In genomic region chr12:102468894-102469764, GRCm38 (mm10) we compare ENCODE assay signal across 8 mouse cellular contexts. TPM values are rescaled to one million over a fixed set of nuclear protein-coding genes. Genes with fewer than 3 reads are reported as not detected.
DNase-seq lines count a peak whose midpoint lies in the region; ATAC-seq and TF ChIP-seq lines count a peak whose summit lies in the region.

TSS of gene Golga5 (plus strand) at chr12:102469135.

- peak; percentile 99 for ATAC-seq in cerebellum, adult (ENCODE audit: insufficient number of reproducible peaks, low FRiP score, low TSS enrichment)
- ATAC-seq in forebrain, embryonic 14.5 days = peak; percentile 99
- ATAC-seq in neural tube, embryonic 15.5 days (ENCODE audit: low FRiP score) = peak; percentile 99

- DNase-seq in forebrain, embryonic 14.5 days (ENCODE audit: low spot score) = peak; percentile 97
- peak; percentile 99 for DNase-seq in heart, postnatal 14 days
- peak; percentile 97 for DNase-seq in layer of hippocampus, adult 11-12 months (ENCODE audit: low spot score)
- peak; percentile 96 to 97 for DNase-seq in lung, adult 18-20 months
- peak; percentile 98 for DNase-seq in testis, postnatal 14 days (ENCODE audit: low spot score)

- H3K9ac ChIP-seq in ES-Bruce4 (ENCODE audit: low read depth, poor library complexity, severe bottlenecking) = peak within 1 kb of the TSS; percentile 87
- H3K9ac ChIP-seq in forebrain, embryonic 14.5 days (ENCODE audit: low read length) = peak within 1 kb of the TSS; percentile 87
- H3K9ac ChIP-seq in neural tube, embryonic 15.5 days (replicated peaks) = peak within 1 kb of the TSS; percentile 95

- peak within 1 kb of the TSS; percentile 89 for H3K4me2 ChIP-seq in forebrain, embryonic 14.5 days (ENCODE audit: low read length)
- peak within 1 kb of the TSS; percentile 87 for H3K4me2 ChIP-seq in neural tube, embryonic 15.5 days

- TF ChIP-seq POLR2A in ES-Bruce4 (IDR thresholded peaks at IDR 0.05; ENCODE audit: insufficient read depth, low read length) = no peak

- H3K9me3 ChIP-seq in ES-Bruce4 (replicated peaks; ENCODE audit: control insufficient read depth, insufficient read depth, low read length, poor library complexity, severe bottlenecking) = no peaks in the 10 kb centered on the region
- H3K9me3 ChIP-seq in forebrain, embryonic 14.5 days (replicated peaks; ENCODE audit: control insufficient read depth, low read length) = no peaks in the 10 kb centered on the region
- H3K9me3 ChIP-seq in neural tube, embryonic 15.5 days (replicated peaks) = no peaks in the 10 kb centered on the region

- TF ChIP-seq EP300 in ES-Bruce4 (IDR thresholded peaks at IDR 0.05; ENCODE audit: insufficient read depth, low read depth, low read length) = 0 out of 2 replicates have a peak, but pooled peaks have one; percentile 26

- no peak within 1 kb of the TSS for H3K27ac ChIP-seq in ES-Bruce4 (ENCODE audit: insufficient read depth, low read length)
- H3K27ac ChIP-seq in forebrain, embryonic 14.5 days (ENCODE audit: low read depth, low read length) = peak within 1 kb of the TSS; percentile 65
- peak within 1 kb of the TSS; percentile 84 for H3K27ac ChIP-seq in neural tube, embryonic 15.5 days (replicated peaks)

- under 1% methylated on average over 86 of the region's 86 CpGs for WGBS in forebrain, embryonic 14.5 days
- WGBS in neural tube, embryonic 15.5 days = under 1% methylated on average over 72 of the region's 86 CpGs

- no peaks in the 10 kb centered on the region for H3K4me1 ChIP-seq in ES-Bruce4 (ENCODE audit: control insufficient read depth, insufficient read depth, low read length)
- 0 out of 2 replicates have a peak, but pooled peaks cover 3% of the 10 kb centered on the region for H3K4me1 ChIP-seq in forebrain, embryonic 14.5 days (ENCODE audit: control insufficient read depth, insufficient read depth, low read length)
- peaks cover 11% of the 10 kb centered on the region for H3K4me1 ChIP-seq in neural tube, embryonic 15.5 days

- intact Hi-C loops in heart, postnatal 14 days (cut with DNase I) = loop anchor here (5.0 kb wide), 1 partner anchor 492 kb away; the partner anchor contains the start of gene Cpsf2

- H3K4me3 ChIP-seq in ES-Bruce4 (ENCODE audit: low read depth, low read length) = peak within 1 kb of the TSS; percentile 88
- peak within 1 kb of the TSS; percentile 83 for H3K4me3 ChIP-seq in forebrain, embryonic 14.5 days (ENCODE audit: low read depth, low read length)
- peak within 1 kb of the TSS; percentile 94 for H3K4me3 ChIP-seq in neural tube, embryonic 15.5 days (replicated peaks)

- peaks cover 8% of the 10 kb centered on the region for H3K36me3 ChIP-seq in ES-Bruce4 (ENCODE audit: control insufficient read depth, insufficient read depth, low read length, poor library complexity, severe bottlenecking)
- H3K36me3 ChIP-seq in forebrain, embryonic 14.5 days (ENCODE audit: control insufficient read depth, insufficient read depth, low read length) = peaks cover 15% of the 10 kb centered on the region
- peaks cover 19% of the 10 kb centered on the region for H3K36me3 ChIP-seq in neural tube, embryonic 15.5 days

- no peak for TF ChIP-seq CTCF in ES-Bruce4 (IDR thresholded peaks at IDR 0.05; ENCODE audit: low read depth, low read length)

- no peaks in the 10 kb centered on the region; the same call in 1 of the 2 replicates for H3K27me3 ChIP-seq in ES-Bruce4 (ENCODE audit: control insufficient read depth, insufficient read depth, low read length, poor library complexity, severe bottlenecking)
- H3K27me3 ChIP-seq in forebrain, embryonic 14.5 days (replicated peaks; ENCODE audit: control insufficient read depth, insufficient read depth, low read length) = no peaks in the 10 kb centered on the region
- no peaks in the 10 kb centered on the region for H3K27me3 ChIP-seq in neural tube, embryonic 15.5 days (replicated peaks)

RNA-seq across cellular contexts. Expression of gene Golga5, which starts in this region (rescaled TPM):
- polyA plus RNA-seq in ES-Bruce4 (2011; ENCODE audit: insufficient read depth, insufficient read length, low read depth, missing spikeins) = 32.9 and 34.8 TPM in 2 replicates
- 34.1 and 34.2 TPM in 2 replicates for polyA plus RNA-seq in forebrain, embryonic 14.5 days (2014; fragmentation: Nextera tagmentation; extraction: Ambion mirVana)
- 10 to 100 TPM; 23.5 to 25.8 TPM for total RNA-seq in heart, postnatal 14 days (2021)
- polyA plus RNA-seq in neural tube, embryonic 15.5 days (2015; fragmentation: Nextera tagmentation; extraction: Ambion mirVana) = 24.6 and 27.6 TPM in 2 replicates
